Mouse (Mus musculus): Measurements from ENCODE around the gene Cpox.

DNA sequence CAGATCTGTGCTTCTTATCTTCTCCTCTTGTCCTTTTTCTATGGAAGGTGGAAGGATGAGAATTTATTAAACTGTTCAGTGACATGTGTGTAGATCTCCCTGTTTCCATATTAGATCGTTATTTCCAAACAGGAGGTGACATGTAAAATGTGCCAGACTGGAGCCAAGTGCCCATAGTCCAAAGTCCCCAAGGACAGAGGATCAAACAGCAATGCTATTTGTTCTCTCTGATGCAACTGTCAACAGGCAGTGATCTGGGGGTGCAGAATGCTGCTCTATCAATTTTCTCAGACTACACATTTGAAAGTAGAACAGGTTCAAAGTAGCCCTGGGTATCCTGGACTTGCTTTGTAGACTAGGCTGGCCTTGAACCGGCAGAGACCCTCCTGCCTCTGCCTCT lies 6.3 kb upstream of the Cpox start:
- no peak for TF ChIP-seq CTCF (IDR thresholded peaks at IDR 0.05)
- no peak for TF ChIP-seq EP300 (IDR thresholded peaks at IDR 0.05)

All from lung, postnatal 0 days (tissue).